Mouse (Mus musculus): ENCODE measurements around the gene Lrrc3b. TPM values are rescaled to one million over a fixed set of nuclear protein-coding genes. Genes with fewer than 3 reads are reported as not detected.

The Lrrc3b gene
- total and polyA plus RNA-seq, 2 experiments from 2014 or later: 12.4 to 15.0 TPM

- TF ChIP-seq CTCF (IDR thresholded peaks at IDR 0.05; ENCODE audit: low read depth): no peak
- H3K27ac ChIP-seq (ENCODE audit: low read depth): no peak overlapping the region
- no peaks in the 10 kb centered on the region for H3K27me3 ChIP-seq (ENCODE audit: control insufficient read depth, insufficient read depth, low read length)
- no peak overlapping the region for H3K4me2 ChIP-seq (ENCODE audit: low read depth, low read length)
- no peak overlapping the region for H3K9ac ChIP-seq (replicated peaks; ENCODE audit: low read depth, low read length)
- DNase-seq (ENCODE audit: low spot score) (no peak), ATAC-seq (ENCODE audit: insufficient read depth, low read depth) (no peak)
- 74% methylated on average over 2 of the region's 2 CpGs for WGBS
- no peaks in the 10 kb centered on the region for H3K36me3 ChIP-seq (replicated peaks; ENCODE audit: control insufficient read depth, insufficient read depth, low read length)
- no peaks in the 10 kb centered on the region for H3K9me3 ChIP-seq (replicated peaks; ENCODE audit: control insufficient read depth, low read length)
- no peaks in the 10 kb centered on the region for H3K4me1 ChIP-seq (ENCODE audit: control insufficient read depth, insufficient read depth)
- no peak overlapping the region for H3K4me3 ChIP-seq (ENCODE audit: low read depth, low read length)
Observed at GRCm38 (mm10) chr14:15384972-15385371, 53.8 kb downstream of the Lrrc3b start.

DNA sequence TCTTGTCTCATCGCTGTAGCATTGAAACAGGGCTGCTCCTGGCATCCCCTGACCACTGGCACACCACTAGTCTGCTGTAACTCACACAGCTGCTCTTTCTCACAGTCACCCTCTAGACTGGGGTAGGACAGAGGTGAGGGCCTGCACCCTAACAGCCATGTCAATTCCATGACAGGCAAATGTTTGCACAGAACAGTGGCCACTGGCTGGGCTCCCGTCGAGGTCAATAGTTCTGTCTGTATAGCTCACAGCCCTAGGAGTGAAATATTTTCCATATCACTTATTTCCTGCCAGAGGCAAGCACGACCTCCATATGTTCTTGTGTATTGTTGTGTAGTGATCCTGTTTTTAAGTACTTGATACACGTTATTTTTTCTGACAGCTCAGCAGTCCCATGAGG lies 54.3 kb downstream of the Lrrc3b start:
- no peak for ATAC-seq (ENCODE audit: insufficient read depth, low read depth)

DNA sequence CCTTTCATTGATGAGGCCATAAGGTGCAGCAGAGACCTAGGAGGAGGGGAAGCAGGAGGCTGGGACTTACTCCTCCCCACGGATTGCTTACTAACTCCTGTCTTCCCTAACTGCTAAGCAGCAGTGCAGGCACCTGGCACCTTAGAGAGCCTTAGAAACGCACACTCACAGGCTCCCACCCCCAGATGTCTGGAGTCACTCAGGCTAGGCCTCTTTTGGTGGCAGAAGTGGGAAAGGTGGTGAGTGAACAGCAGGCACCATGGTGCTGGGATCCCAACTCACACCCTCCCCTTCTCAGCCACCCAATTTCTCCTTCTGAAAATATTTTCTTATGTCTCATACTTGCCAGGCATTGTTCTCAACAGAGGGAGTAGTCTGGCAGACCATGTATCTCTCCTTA lies 55.7 kb downstream of the Lrrc3b start:
- H3K4me3 ChIP-seq (ENCODE audit: low read depth, low read length): no peak overlapping the region
- no peak for DNase-seq (ENCODE audit: low spot score)
- H3K27me3 ChIP-seq (ENCODE audit: control insufficient read depth, insufficient read depth, low read length): no peaks in the 10 kb centered on the region
- H3K27ac ChIP-seq (ENCODE audit: low read depth): no peak overlapping the region
- 34% methylated on average over 2 of the region's 2 CpGs for WGBS
- TF ChIP-seq EP300 (IDR thresholded peaks at IDR 0.05; ENCODE audit: low read depth) (no peak), CTCF (IDR thresholded peaks at IDR 0.05; ENCODE audit: low read depth) (no peak)
- H3K4me2 ChIP-seq (ENCODE audit: low read depth, low read length): no peak overlapping the region
- no peak for ATAC-seq (ENCODE audit: insufficient read depth, low read depth)
- H3K9me3 ChIP-seq (replicated peaks; ENCODE audit: control insufficient read depth, low read length): no peaks in the 10 kb centered on the region
- H3K9ac ChIP-seq (replicated peaks; ENCODE audit: low read depth, low read length): no peak overlapping the region
- H3K36me3 ChIP-seq (replicated peaks; ENCODE audit: control insufficient read depth, insufficient read depth, low read length): no peaks in the 10 kb centered on the region
- no peaks in the 10 kb centered on the region for H3K4me1 ChIP-seq (ENCODE audit: control insufficient read depth, insufficient read depth)

More for the DNA sequence above, 54.3 kb downstream of the Lrrc3b start:
- Histone ChIP-seq H3K27me3 (ENCODE audit: control insufficient read depth, insufficient read depth, low read length) (no peaks in the 10 kb centered on the region), H3K27ac (ENCODE audit: low read depth) (no peak overlapping the region), H3K4me3 (ENCODE audit: low read depth, low read length) (no peak overlapping the region), H3K4me2 (ENCODE audit: low read depth, low read length) (no peak overlapping the region), H3K9me3 (replicated peaks; ENCODE audit: control insufficient read depth, low read length) (no peaks in the 10 kb centered on the region), H3K36me3 (replicated peaks; ENCODE audit: control insufficient read depth, insufficient read depth, low read length) (no peaks in the 10 kb centered on the region), H3K4me1 (ENCODE audit: control insufficient read depth, insufficient read depth) (no peaks in the 10 kb centered on the region), H3K9ac (replicated peaks; ENCODE audit: low read depth, low read length) (no peak overlapping the region)
- no peak for TF ChIP-seq CTCF (IDR thresholded peaks at IDR 0.05; ENCODE audit: low read depth)
- no peak for TF ChIP-seq EP300 (IDR thresholded peaks at IDR 0.05; ENCODE audit: low read depth)
- DNase-seq (ENCODE audit: low spot score): no peak
- WGBS: 35% methylated on average over 5 of the region's 5 CpGs

DNA sequence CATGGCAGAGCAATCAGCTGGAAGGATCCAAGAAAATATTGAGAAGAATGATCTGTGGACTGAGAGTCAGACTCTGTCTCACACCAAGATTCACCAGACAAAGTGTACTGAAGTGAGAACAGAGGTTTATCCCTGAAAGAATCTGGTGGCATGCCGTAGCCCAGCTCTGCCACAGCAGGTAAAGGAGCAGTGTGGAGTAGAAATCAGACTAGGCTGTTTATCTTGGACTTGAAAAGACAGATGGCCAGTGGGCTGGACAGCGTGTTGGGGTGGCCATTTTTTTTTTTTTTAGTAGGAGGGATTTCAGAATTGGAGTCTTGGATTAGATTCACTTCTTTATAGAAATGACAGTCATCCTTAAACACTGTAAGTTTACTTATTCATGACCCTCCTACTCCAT lies 61.4 kb downstream of the Lrrc3b start:
- ATAC-seq (ENCODE audit: insufficient read depth, low read depth): no peak

DNA sequence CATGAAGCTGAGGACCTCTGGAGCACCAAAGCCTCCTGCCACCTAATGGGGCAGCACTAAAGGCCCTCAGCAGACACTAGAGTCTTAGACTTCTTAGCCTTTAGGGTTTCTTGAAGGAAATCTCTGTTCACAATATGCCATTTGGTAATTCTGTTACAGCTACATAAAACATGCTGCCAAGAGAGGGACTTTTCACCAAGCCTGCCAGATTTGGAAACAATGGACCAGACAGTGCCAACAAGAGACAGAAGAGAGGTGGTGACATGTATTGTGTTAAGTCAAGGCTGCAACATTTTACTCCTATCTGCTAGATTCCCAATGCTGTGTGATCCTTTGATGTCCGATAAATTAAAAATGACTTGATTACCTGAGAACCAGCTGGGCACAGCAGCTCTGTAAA lies 62.0 kb downstream of the Lrrc3b start:
- H3K9me3 ChIP-seq (replicated peaks; ENCODE audit: control insufficient read depth, low read length): no peaks in the 10 kb centered on the region
- TF ChIP-seq CTCF (IDR thresholded peaks at IDR 0.05; ENCODE audit: low read depth) (no peak), EP300 (IDR thresholded peaks at IDR 0.05; ENCODE audit: low read depth) (no peak)
- DNase-seq (ENCODE audit: low spot score): no peak
- ATAC-seq (ENCODE audit: insufficient read depth, low read depth): no peak
- 67% methylated on average over 1 of the region's 1 CpGs for WGBS
- no peaks in the 10 kb centered on the region for H3K27me3 ChIP-seq (ENCODE audit: control insufficient read depth, insufficient read depth, low read length)
- peaks cover 16% of the 10 kb centered on the region; the same call in 1 of the 2 replicates for H3K4me1 ChIP-seq (ENCODE audit: control insufficient read depth, insufficient read depth)
- H3K4me3 ChIP-seq (ENCODE audit: low read depth, low read length): no peak overlapping the region
- H3K9ac ChIP-seq (replicated peaks; ENCODE audit: low read depth, low read length): no peak overlapping the region
- H3K36me3 ChIP-seq (replicated peaks; ENCODE audit: control insufficient read depth, insufficient read depth, low read length): no peaks in the 10 kb centered on the region
- H3K27ac ChIP-seq (ENCODE audit: low read depth): no peak overlapping the region
- no peak overlapping the region for H3K4me2 ChIP-seq (ENCODE audit: low read depth, low read length)

More for the DNA sequence above, 61.4 kb downstream of the Lrrc3b start:
- no peak for TF ChIP-seq CTCF (IDR thresholded peaks at IDR 0.05; ENCODE audit: low read depth)
- no peak for TF ChIP-seq EP300 (IDR thresholded peaks at IDR 0.05; ENCODE audit: low read depth)
- Histone ChIP-seq H3K9ac (replicated peaks; ENCODE audit: low read depth, low read length) (no peak overlapping the region), H3K27me3 (ENCODE audit: control insufficient read depth, insufficient read depth, low read length) (no peaks in the 10 kb centered on the region), H3K9me3 (replicated peaks; ENCODE audit: control insufficient read depth, low read length) (no peaks in the 10 kb centered on the region), H3K27ac (ENCODE audit: low read depth) (no peak overlapping the region), H3K4me3 (ENCODE audit: low read depth, low read length) (no peak overlapping the region), H3K4me2 (ENCODE audit: low read depth, low read length) (no peak overlapping the region), H3K4me1 (ENCODE audit: control insufficient read depth, insufficient read depth) (peaks cover 16% of the 10 kb centered on the region; the same call in 1 of the 2 replicates), H3K36me3 (replicated peaks; ENCODE audit: control insufficient read depth, insufficient read depth, low read length) (no peaks in the 10 kb centered on the region)
- DNase-seq (ENCODE audit: low spot score): no peak
- WGBS: 75% methylated on average over 2 of the region's 2 CpGs

- Histone ChIP-seq H3K36me3 (replicated peaks; ENCODE audit: control insufficient read depth, insufficient read depth, low read length) (no peaks in the 10 kb centered on the region), H3K4me3 (ENCODE audit: low read depth, low read length) (no peak overlapping the region), H3K9me3 (replicated peaks; ENCODE audit: control insufficient read depth, low read length) (no peaks in the 10 kb centered on the region), H3K27ac (ENCODE audit: low read depth) (no peak overlapping the region), H3K4me2 (ENCODE audit: low read depth, low read length) (no peak overlapping the region), H3K9ac (replicated peaks; ENCODE audit: low read depth, low read length) (no peak overlapping the region), H3K4me1 (ENCODE audit: control insufficient read depth, insufficient read depth) (peaks cover 16% of the 10 kb centered on the region; the same call in 1 of the 2 replicates), H3K27me3 (ENCODE audit: control insufficient read depth, insufficient read depth, low read length) (no peaks in the 10 kb centered on the region)
- no peak for ATAC-seq (ENCODE audit: insufficient read depth, low read depth)
- TF ChIP-seq CTCF (IDR thresholded peaks at IDR 0.05; ENCODE audit: low read depth) (no peak), EP300 (IDR thresholded peaks at IDR 0.05; ENCODE audit: low read depth) (no peak)
- DNase-seq (ENCODE audit: low spot score): no peak
Observed at GRCm38 (mm10) chr14:15374271-15374670, 64.5 kb downstream of the Lrrc3b start.

All from heart, postnatal 0 days (tissue).